Mouse (Mus musculus) heart, embryonic 11.5 days (tissue): ENCODE measurements around the gene Trpm8. TPM values are rescaled to one million over a fixed set of nuclear protein-coding genes. Genes with fewer than 3 reads are reported as not detected.

Experiments
- ATAC-seq: fragments of 200-750 bp; cut with Nextera tagmentation; replicated peaks from 2 replicates; pipeline ENCODE4 v1.8.0; 2017; ENCODE audit warnings: moderate library complexity; ENCODE audit not compliant: insufficient number of reproducible peaks, low FRiP score, low TSS enrichment
- H3K27ac ChIP-seq: fragments of 300-500 bp; sonication (generic); 2 replicates; pipeline ENCODE4 v1.5.1; 2014; ENCODE audit warnings: mild to moderate bottlenecking, low read depth, low read length
- H3K27me3 ChIP-seq: fragments of 300-500 bp; sonication (generic); 2 replicates; pipeline ENCODE4 v1.6.1; 2014; ENCODE audit warnings: mild to moderate bottlenecking, low read length, mixed read lengths; ENCODE audit not compliant: control insufficient read depth, insufficient read depth
- H3K36me3 ChIP-seq: fragments of 300-500 bp; sonication (generic); 2 replicates; pipeline ENCODE4 v1.6.1; 2014; ENCODE audit warnings: mild to moderate bottlenecking, low read length, moderate library complexity, mixed read lengths; ENCODE audit not compliant: control insufficient read depth, insufficient read depth
- H3K4me1 ChIP-seq: fragments of 300-500 bp; sonication (generic); 2 replicates; pipeline ENCODE4 v1.6.1; 2014; ENCODE audit warnings: low read length; ENCODE audit not compliant: control insufficient read depth, insufficient read depth
- H3K4me2 ChIP-seq: fragments of 300-500 bp; sonication (generic); 2 replicates; pipeline ENCODE4 v1.6.1; 2014; ENCODE audit warnings: mild to moderate bottlenecking, moderate library complexity
- H3K4me3 ChIP-seq: fragments of 300-500 bp; sonication (generic); 2 replicates; pipeline ENCODE4 v1.5.1; 2014; ENCODE audit warnings: low read depth, low read length
- H3K9ac ChIP-seq: fragments of 300-500 bp; sonication (generic); 2 replicates; pipeline ENCODE4 v1.6.1; 2014; ENCODE audit warnings: mild to moderate bottlenecking, low read depth, low read length, moderate library complexity
- H3K9me3 ChIP-seq: fragments of 300-500 bp; sonication (generic); replicated peaks from 2 replicates; pipeline ENCODE4 v1.6.1; 2016; ENCODE audit warnings: low read length; ENCODE audit not compliant: control insufficient read depth
- WGBS: fragments of 180-500 bp; shearing (Covaris S2); extraction: QIAGEN DNeasy Blood & Tissue Kit; methylation state at CpG from one replicate; pipeline ENCODE4 v1.1.7; 2014; ENCODE audit not compliant: insufficient replicate concordance; 5-methylcytosine and 5-hydroxymethylcytosine counted together
- polyA plus RNA-seq: library from polyadenylated mRNA; unstranded; fragments of >200 nt; fragmentation: Nextera tagmentation; extraction: Ambion mirVana; gene quantifications from 2 replicates; pipeline ENCODE4 v1.2.1, GENCODE M21; 2014

Gene Trpm8
- polyA plus RNA-seq, 1 experiment from 2014 or later, result 0.10 TPM

DNA sequence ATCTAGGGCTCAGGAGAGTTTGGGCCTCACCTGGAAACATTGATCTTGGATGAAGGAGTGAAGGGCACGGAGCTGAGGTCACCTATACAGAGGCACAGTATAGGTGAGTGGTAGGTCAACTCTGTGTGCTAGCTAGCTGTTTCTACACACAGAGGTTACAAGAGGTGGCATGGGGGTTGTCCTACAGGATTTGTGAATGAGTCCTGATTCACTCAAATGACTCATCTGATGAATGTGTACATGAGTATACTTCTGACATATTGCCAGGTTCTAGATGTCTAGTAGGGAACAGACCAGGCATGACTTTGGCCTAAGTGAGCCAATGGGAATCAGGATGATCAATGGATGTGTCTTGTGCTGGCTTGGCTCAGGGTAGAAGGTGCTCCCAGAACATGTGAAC, 39.8 kb downstream of the Trpm8 start:
- H3K27ac ChIP-seq, result no peak overlapping the region
- H3K9me3 ChIP-seq, result no peaks in the 10 kb centered on the region
- 78% methylated on average over 1 of the region's 1 CpGs for WGBS
- H3K36me3 ChIP-seq, result no peaks in the 10 kb centered on the region
- no peak for ATAC-seq
- H3K4me1 ChIP-seq, result no peaks in the 10 kb centered on the region
- H3K27me3 ChIP-seq, result no peaks in the 10 kb centered on the region
- no peak overlapping the region for H3K4me2 ChIP-seq
- H3K4me3 ChIP-seq, result no peak overlapping the region
- no peak overlapping the region for H3K9ac ChIP-seq

DNA sequence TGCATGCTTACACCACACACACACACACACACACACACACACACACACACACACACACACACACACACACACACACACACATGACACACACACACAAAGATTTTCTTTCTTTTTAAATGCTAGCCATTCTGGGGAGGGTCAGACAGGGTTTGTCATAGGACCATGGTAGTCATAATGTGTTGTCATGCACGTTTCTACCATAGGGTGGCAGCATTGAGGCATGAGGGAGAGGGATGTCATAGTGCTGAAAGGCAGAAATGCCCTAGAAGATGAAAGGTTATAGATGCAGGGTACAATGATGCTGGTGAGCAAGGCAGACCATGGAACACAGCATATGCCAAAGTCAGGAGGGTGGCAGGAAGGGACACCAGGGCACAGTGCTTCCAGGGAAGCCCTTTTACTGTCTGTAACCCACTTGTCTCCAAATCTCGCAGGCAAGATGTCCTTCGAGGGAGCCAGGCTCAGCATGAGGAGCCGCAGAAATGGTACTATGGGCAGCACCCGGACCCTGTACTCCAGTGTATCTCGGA, 41.1 kb downstream of the Trpm8 start:
- no peak overlapping the region for H3K27ac ChIP-seq
- ATAC-seq, result no peak
- H3K4me3 ChIP-seq, result no peak overlapping the region
- H3K27me3 ChIP-seq, result no peaks in the 10 kb centered on the region
- WGBS, result 66% methylated on average over 6 of the region's 6 CpGs
- H3K9ac ChIP-seq, result no peak overlapping the region
- no peaks in the 10 kb centered on the region for H3K4me1 ChIP-seq
- no peaks in the 10 kb centered on the region for H3K9me3 ChIP-seq
- H3K4me2 ChIP-seq, result no peak overlapping the region
- no peaks in the 10 kb centered on the region for H3K36me3 ChIP-seq

DNA sequence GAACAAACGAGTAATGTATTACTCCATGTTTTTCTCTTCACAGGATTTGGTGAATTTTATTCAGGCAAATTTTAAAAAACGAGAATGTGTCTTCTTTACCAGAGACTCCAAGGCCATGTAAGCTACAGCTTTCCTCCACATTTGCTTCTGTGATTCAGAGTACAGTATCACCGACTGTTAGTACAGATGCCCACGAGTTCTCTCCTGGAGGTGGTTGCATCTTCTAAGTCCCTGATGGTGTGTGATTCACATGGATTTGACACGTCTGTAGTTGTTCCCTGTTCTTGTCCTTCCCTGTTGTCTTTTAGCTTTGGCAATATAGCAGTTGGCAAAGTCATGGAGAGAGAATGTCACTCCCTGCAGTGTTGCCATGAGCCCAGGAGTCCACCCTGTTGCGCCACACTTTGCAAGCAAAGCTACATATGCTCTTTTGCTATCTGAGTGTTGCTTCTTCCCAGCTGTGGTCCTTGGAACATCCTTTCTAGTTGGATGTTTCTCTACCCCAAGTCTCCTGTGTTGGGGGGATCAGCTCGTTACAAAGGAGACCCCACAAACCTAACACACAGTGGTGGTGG, 43.4 kb downstream of the Trpm8 start:
- Histone ChIP-seq H3K27ac (no peak overlapping the region), H3K4me3 (no peak overlapping the region), H3K4me1 (no peaks in the 10 kb centered on the region), H3K9ac (no peak overlapping the region), H3K4me2 (no peak overlapping the region), H3K27me3 (no peaks in the 10 kb centered on the region), H3K9me3 (no peaks in the 10 kb centered on the region), H3K36me3 (no peaks in the 10 kb centered on the region)
- no peak for ATAC-seq
- 69% methylated on average over 7 of the region's 7 CpGs for WGBS

DNA sequence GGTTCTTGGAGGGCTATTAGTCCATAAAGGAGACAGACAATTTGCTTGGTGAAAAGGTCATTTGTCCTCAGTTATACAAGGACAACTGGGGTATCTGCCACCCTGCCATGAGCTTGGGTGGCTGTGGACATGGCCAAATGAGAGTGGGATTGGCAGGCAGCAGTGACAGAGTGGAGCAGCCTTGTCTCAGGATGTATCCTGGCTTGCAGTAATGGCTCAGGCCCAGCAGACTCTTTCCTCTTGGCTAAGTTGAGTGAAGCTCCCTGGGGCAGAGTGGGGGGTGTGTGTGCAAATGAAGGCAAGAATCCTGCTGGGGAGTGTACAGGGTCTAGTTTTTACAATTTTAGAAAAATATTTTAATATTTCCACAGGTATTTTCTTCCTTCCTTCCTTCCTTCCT, 44.7 kb downstream of the Trpm8 start:
- no peaks in the 10 kb centered on the region for H3K27me3 ChIP-seq
- no peak overlapping the region for H3K4me2 ChIP-seq
- H3K9ac ChIP-seq, result no peak overlapping the region
- no peak overlapping the region for H3K27ac ChIP-seq
- no peak overlapping the region for H3K4me3 ChIP-seq
- H3K36me3 ChIP-seq, result no peaks in the 10 kb centered on the region
- H3K4me1 ChIP-seq, result no peaks in the 10 kb centered on the region
- no peak for ATAC-seq
- H3K9me3 ChIP-seq, result no peaks in the 10 kb centered on the region

DNA sequence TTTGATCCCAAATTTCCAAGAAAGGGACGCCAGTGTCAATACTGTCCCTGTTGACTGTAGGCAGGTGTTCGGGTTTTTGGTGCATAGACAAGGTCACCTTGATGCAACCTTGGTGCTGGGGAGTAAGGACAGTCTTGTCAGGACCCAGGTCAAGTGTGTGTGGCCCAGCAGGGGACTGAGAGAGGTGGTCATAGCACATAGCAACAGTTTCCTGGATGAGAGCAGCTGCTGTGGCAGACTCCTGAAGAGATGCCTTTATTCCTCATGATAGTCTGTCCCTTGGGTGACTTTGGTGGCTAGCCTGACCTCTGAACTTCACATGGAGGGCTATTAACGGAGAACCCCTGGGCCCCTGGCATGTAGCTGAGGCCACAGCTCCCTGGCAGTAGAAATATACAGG, 45.6 kb downstream of the Trpm8 start:
- ATAC-seq, result no peak
- no peaks in the 10 kb centered on the region for H3K9me3 ChIP-seq
- H3K27ac ChIP-seq, result no peak overlapping the region
- H3K27me3 ChIP-seq, result 0 out of 2 replicates have a peak, but pooled peaks cover 2% of the 10 kb centered on the region
- H3K36me3 ChIP-seq, result no peaks in the 10 kb centered on the region
- no peak overlapping the region for H3K9ac ChIP-seq
- H3K4me1 ChIP-seq, result no peaks in the 10 kb centered on the region
- H3K4me3 ChIP-seq, result no peak overlapping the region
- WGBS, result 74% methylated on average over 3 of the region's 3 CpGs
- no peak overlapping the region for H3K4me2 ChIP-seq

DNA sequence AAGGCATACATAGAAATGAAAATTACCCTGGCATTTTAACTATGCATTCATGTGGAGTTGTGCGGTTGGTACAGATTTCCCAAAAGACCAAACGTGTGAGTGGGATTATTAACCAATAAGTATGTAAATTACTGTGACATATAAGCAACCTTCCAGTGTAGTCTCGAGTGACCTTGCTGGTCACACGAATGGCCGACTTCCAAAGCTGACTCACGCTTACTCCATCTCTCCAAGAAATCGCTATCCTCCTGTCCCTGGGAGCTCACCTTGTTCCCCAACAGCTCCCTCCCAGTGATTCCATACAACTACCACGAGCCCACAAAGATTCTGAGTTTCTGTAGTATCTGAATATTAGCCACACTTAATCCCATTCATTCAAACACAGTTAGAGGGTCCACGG, 62.0 kb downstream of the Trpm8 start:
- 78% methylated on average over 9 of the region's 9 CpGs for WGBS
- no peak for ATAC-seq
- no peaks in the 10 kb centered on the region for H3K27me3 ChIP-seq

DNA sequence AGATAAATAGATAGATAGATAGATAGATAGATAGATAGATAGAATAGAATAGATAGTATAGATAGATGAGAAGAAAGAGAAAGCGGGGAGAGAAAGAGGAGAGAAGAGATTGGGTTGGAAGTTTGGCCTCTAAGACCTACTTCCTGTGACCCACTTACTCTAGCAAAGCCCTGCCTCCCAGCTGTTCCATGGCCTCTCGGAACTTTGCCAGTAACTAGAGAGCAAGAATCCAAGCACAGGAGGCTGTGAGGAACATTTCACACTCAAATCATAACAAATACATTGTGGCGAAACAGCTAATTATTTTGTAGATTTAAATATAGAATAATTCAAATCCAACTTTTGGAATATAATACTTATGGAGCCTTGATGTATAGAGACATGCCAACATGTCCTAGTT, 65.2 kb downstream of the Trpm8 start:
- H3K36me3 ChIP-seq, result no peaks in the 10 kb centered on the region
- no peak for ATAC-seq

More for the DNA sequence above, 62.0 kb downstream of the Trpm8 start:
- Histone ChIP-seq H3K4me1 (no peaks in the 10 kb centered on the region), H3K4me2 (no peak overlapping the region), H3K4me3 (no peak overlapping the region), H3K27ac (no peak overlapping the region), H3K9ac (no peak overlapping the region), H3K9me3 (no peaks in the 10 kb centered on the region), H3K36me3 (no peaks in the 10 kb centered on the region)

DNA sequence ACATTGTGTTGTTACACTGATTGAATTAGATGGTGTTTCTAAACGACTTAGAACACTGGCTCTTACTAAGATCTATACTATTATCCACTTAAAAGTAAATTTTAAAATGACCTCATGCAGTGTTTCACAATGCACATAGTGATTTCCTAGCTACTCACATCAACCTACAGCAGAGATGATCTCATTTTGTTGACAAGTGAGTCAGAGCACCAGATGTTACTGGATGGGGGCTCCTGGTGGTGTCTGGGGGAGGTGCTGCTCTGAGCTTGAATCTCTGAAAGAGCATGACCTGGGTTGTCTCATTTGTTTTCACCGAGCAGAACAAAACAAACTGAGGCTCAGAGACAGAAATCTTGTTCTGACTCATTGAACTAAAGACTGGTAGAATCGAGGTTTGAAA, 68.1 kb downstream of the Trpm8 start:
- H3K9me3 ChIP-seq, result no peaks in the 10 kb centered on the region
- 37% methylated on average over 3 of the region's 3 CpGs for WGBS
- H3K27ac ChIP-seq, result no peak overlapping the region
- no peaks in the 10 kb centered on the region for H3K36me3 ChIP-seq
- no peaks in the 10 kb centered on the region for H3K4me1 ChIP-seq
- no peaks in the 10 kb centered on the region for H3K27me3 ChIP-seq
- no peak for ATAC-seq
- H3K4me2 ChIP-seq, result no peak overlapping the region
- H3K9ac ChIP-seq, result no peak overlapping the region
- H3K4me3 ChIP-seq, result no peak overlapping the region

More for the DNA sequence above, 65.2 kb downstream of the Trpm8 start:
- Histone ChIP-seq H3K4me3 (no peak overlapping the region), H3K27ac (no peak overlapping the region), H3K27me3 (no peaks in the 10 kb centered on the region), H3K9ac (no peak overlapping the region), H3K9me3 (no peaks in the 10 kb centered on the region), H3K4me2 (no peak overlapping the region), H3K4me1 (no peaks in the 10 kb centered on the region)
- 78% methylated on average over 3 of the region's 3 CpGs for WGBS

DNA sequence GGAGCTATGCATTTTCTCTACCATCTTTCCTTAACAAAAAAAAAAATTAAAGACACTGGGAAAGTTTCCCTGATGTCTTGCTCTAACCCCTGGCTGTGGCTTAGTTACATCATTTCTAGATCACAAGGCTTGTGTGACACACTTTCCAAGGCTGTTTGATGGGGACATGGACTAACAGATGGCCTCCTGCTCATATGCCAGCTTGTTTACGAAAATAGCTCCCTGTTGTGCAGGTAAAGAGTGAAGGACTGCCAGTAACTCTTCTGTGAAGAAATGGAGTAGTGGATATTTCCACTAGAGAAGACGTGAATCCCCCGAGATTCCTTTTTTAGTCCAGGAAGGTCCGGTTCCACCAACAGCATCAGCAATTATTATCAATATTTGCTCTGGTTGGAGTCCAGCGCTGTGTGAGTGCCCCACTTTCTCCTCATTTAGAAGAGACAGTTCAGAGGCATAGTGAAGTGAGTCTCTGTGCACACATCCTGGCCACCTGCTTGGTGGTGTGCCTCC, 71.1 kb downstream of the Trpm8 start:
- no peak overlapping the region for H3K27ac ChIP-seq
- no peak overlapping the region for H3K9ac ChIP-seq
- H3K9me3 ChIP-seq, result no peaks in the 10 kb centered on the region
- ATAC-seq, result no peak
- no peaks in the 10 kb centered on the region for H3K36me3 ChIP-seq
- WGBS, result 77% methylated on average over 5 of the region's 5 CpGs
- no peaks in the 10 kb centered on the region for H3K27me3 ChIP-seq
- H3K4me2 ChIP-seq, result no peak overlapping the region
- no peak overlapping the region for H3K4me3 ChIP-seq
- no peaks in the 10 kb centered on the region for H3K4me1 ChIP-seq
